30 mouse cellular contexts compared by ENCODE assay signal in the genomic region with DNA sequence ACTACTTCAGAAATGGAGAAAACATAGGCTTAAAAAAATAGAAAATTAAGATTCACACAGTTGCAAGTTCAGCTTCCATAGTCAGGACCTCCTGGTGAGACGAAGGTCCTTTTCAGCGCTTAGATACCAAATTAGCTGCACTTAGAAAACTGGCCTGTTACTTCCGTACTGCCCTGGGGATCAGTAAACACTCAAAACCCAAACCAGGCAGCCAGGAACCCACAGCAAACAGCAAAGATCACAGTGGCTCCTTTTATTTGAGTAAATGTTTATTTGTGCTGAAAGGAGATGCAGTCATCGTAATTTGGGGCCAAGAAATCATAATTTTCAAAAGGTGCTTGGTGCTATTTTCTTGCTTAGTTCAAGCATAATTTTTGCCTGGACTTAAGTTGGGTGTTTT.
"Had no signal": no experiment of that assay in that cellular context is flagged by ENCODE, and none has a peak within 500 bp of the region (broad histone marks: within the 10 kb centered on the region; RNA-seq: fewer than 3 reads in every experiment).

No protein-coding gene starts in this region.

- H3K27ac ChIP-seq: left cerebral cortex, adult 2 months; limb, embryonic 10.5 days; limb, embryonic 12.5 days; limb, embryonic 13.5 days; limb, embryonic 15.5 days; liver, embryonic 12.5 days; liver, embryonic 13.5 days; liver, embryonic 14.5 days; liver, embryonic 15.5 days; lung, embryonic 15.5 days; macrophage; midbrain, embryonic 10.5 days; midbrain, embryonic 12.5 days; midbrain, embryonic 13.5 days; midbrain, embryonic 15.5 days; neural tube, embryonic 12.5 days had no signal

- H3K9ac ChIP-seq: limb, embryonic 12.5 days; limb, embryonic 13.5 days; limb, embryonic 15.5 days; liver, embryonic 12.5 days; liver, embryonic 13.5 days; liver, embryonic 14.5 days; liver, embryonic 15.5 days; lung, embryonic 14.5 days; lung, embryonic 15.5 days; midbrain, embryonic 12.5 days; midbrain, embryonic 13.5 days; midbrain, embryonic 15.5 days; neural tube, embryonic 12.5 days had no signal

- H3K4me1 ChIP-seq: limb, embryonic 10.5 days; limb, embryonic 12.5 days; limb, embryonic 13.5 days; limb, embryonic 15.5 days; liver, embryonic 12.5 days; liver, embryonic 13.5 days; liver, embryonic 15.5 days; lung, embryonic 15.5 days; megakaryocyte, embryonic 14.5 days; midbrain, embryonic 12.5 days; midbrain, embryonic 13.5 days; midbrain, embryonic 15.5 days; neural tube, embryonic 12.5 days had no signal

- H3K4me2 ChIP-seq: limb, embryonic 12.5 days; limb, embryonic 13.5 days; limb, embryonic 15.5 days; liver, embryonic 11.5 days; liver, embryonic 12.5 days; liver, embryonic 13.5 days; liver, embryonic 15.5 days; lung, embryonic 14.5 days; lung, embryonic 15.5 days; midbrain, embryonic 11.5 days; midbrain, embryonic 12.5 days; midbrain, embryonic 13.5 days; midbrain, embryonic 15.5 days; neural tube, embryonic 12.5 days had no signal

- H3K36me3 ChIP-seq: limb, embryonic 10.5 days; limb, embryonic 12.5 days; limb, embryonic 13.5 days; limb, embryonic 15.5 days; liver, embryonic 12.5 days; liver, embryonic 13.5 days; liver, embryonic 15.5 days; lung, embryonic 15.5 days; midbrain, embryonic 10.5 days; midbrain, embryonic 12.5 days; midbrain, embryonic 13.5 days; midbrain, embryonic 15.5 days; neural tube, embryonic 12.5 days had no signal

- ATAC-seq: liver, embryonic 12.5 days; lung, postnatal 0 days; midbrain, embryonic 13.5 days; midbrain, embryonic 15.5 days; midbrain, embryonic 16.5 days had no signal

- H3K4me3 ChIP-seq: left cerebral cortex, adult 2 months; limb, embryonic 10.5 days; limb, embryonic 12.5 days; limb, embryonic 13.5 days; limb, embryonic 15.5 days; liver, embryonic 12.5 days; liver, embryonic 13.5 days; liver, embryonic 15.5 days; lung, embryonic 15.5 days; megakaryocyte, embryonic 14.5 days; midbrain, embryonic 10.5 days; midbrain, embryonic 12.5 days; midbrain, embryonic 13.5 days; midbrain, embryonic 15.5 days; myocyte; neural tube, embryonic 12.5 days had no signal

- DNase-seq: left cerebral cortex, postnatal 4 days; liver; liver, embryonic 13.5 days; lung, adult 18-20 months; lung, adult 2 months; lung, embryonic 14.5 days; lung, postnatal 10 days; lung, postnatal 4 days; midbrain, embryonic 14.5 days had no signal

- H3K27me3 ChIP-seq: limb, embryonic 12.5 days; limb, embryonic 13.5 days; limb, embryonic 15.5 days; liver, embryonic 12.5 days; liver, embryonic 13.5 days; liver, embryonic 15.5 days; lung, embryonic 15.5 days; megakaryocyte, embryonic 14.5 days; midbrain, embryonic 12.5 days; midbrain, embryonic 15.5 days; neural tube, embryonic 12.5 days had no signal

- H3K9me3 ChIP-seq: limb, embryonic 10.5 days; limb, embryonic 12.5 days; limb, embryonic 13.5 days; limb, embryonic 15.5 days; liver, embryonic 12.5 days; liver, embryonic 13.5 days; liver, embryonic 15.5 days; lung, embryonic 15.5 days; megakaryocyte, embryonic 14.5 days; midbrain, embryonic 10.5 days; midbrain, embryonic 12.5 days; midbrain, embryonic 13.5 days; midbrain, embryonic 15.5 days; neural tube, embryonic 12.5 days had no signal
